Mouse (Mus musculus): Measurements from ENCODE around the gene Syn3. TPM values are rescaled to one million over a fixed set of nuclear protein-coding genes. Genes with fewer than 3 reads are reported as not detected.

Syn3 gene
- polyA plus RNA-seq, 1 experiment from 2014 or later, result 1.3 TPM

DNA sequence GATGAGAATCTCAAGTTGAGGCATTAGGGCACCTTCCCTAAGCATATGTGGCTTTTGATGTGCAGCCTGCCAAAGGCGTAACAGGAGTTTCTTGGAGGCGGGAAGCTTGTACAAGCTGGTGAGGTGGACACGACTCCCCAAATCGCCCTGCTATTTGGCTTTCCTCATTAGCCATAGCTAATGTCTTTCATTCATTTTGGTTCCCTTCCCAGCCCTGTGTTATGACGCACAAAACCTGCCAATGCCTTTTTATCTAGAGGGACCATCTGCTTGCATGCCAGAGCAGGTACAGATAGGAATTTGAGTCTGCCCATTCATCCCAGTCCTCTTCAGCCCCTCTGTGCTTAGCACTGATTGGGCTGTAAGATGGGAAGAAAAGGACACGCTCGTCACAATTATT, 158.3 kb downstream of the Syn3 start:
- Histone ChIP-seq H3K27me3 (ENCODE audit: control insufficient read depth, insufficient read depth, low read length) (no peaks in the 10 kb centered on the region), H3K4me1 (replicated peaks; ENCODE audit: control insufficient read depth, insufficient read depth) (peaks cover 36% of the 10 kb centered on the region), H3K9me3 (ENCODE audit: control insufficient read depth, low read length) (no peaks in the 10 kb centered on the region), H3K36me3 (ENCODE audit: control insufficient read depth, insufficient read depth, low read length) (peaks cover 6% of the 10 kb centered on the region; the same call in 1 of the 2 replicates), H3K4me3 (ENCODE audit: low read depth, low read length) (no peak overlapping the region), H3K4me2 (replicated peaks; ENCODE audit: low read depth) (no peak overlapping the region), H3K27ac (replicated peaks) (peak overlapping the region; percentile 93), H3K9ac (ENCODE audit: low read length) (no peak overlapping the region)
- 71% methylated on average over 7 of the region's 7 CpGs for WGBS
- TF ChIP-seq CTCF (IDR thresholded peaks at IDR 0.05; ENCODE audit: low read depth) (no peak), EP300 (optimal IDR thresholded peaks at IDR 0.05) (no peak)
- ATAC-seq (ENCODE audit: low FRiP score, low TSS enrichment), result no peak
- no peak for DNase-seq (ENCODE audit: low spot score)

DNA sequence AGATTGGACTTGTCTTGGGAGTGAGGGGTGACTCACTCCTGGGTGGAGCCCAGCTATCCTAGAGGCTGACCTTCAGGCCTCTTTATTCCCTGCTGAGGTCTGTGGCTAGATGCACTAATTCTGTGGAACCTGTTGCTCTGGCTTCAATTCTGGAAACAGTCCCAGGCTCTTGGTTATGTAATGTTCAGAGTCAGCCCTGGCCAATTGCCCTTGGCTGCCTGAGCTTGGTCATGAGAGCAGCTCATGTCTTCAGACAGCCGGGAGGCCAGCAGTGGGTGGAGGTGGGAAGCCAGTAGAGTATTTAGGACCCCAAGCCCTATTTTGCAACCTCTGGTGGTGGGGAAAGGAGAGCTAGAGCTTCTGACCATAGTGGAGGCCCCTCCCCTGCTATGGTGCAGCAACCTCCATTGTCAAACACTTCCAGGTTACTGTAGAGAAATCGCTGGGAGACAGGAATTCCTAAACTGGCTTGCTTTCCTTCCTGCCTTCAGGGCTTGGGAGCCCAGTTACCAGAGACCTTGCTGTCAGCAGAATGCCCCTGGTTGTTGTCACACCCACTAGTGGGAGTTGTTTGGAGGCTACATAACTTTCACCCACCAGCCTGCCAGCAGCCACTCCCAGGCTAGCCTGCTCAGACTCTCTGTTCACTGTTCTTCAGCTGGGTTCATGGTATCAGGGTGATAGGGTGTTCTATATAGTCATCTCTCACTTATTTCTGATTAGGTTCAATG, 158.9 kb downstream of the Syn3 start:
- peak; percentile 8; the same call in 1 of the 2 replicates for TF ChIP-seq CTCF (IDR thresholded peaks at IDR 0.05; ENCODE audit: low read depth)
- peak; percentile 90 for TF ChIP-seq EP300 (optimal IDR thresholded peaks at IDR 0.05)
- H3K36me3 ChIP-seq (ENCODE audit: control insufficient read depth, insufficient read depth, low read length), result peaks cover 6% of the 10 kb centered on the region; the same call in 1 of the 2 replicates
- peak; percentile 85 for DNase-seq (ENCODE audit: low spot score)
- no peaks in the 10 kb centered on the region for H3K9me3 ChIP-seq (ENCODE audit: control insufficient read depth, low read length)
- H3K27ac ChIP-seq (replicated peaks), result peak overlapping the region; percentile 93
- no peak overlapping the region for H3K4me3 ChIP-seq (ENCODE audit: low read depth, low read length)
- WGBS, result 15% methylated on average over 2 of the region's 2 CpGs
- peaks cover 36% of the 10 kb centered on the region for H3K4me1 ChIP-seq (replicated peaks; ENCODE audit: control insufficient read depth, insufficient read depth)
- no peak overlapping the region for H3K9ac ChIP-seq (ENCODE audit: low read length)
- no peaks in the 10 kb centered on the region for H3K27me3 ChIP-seq (ENCODE audit: control insufficient read depth, insufficient read depth, low read length)
- H3K4me2 ChIP-seq (replicated peaks; ENCODE audit: low read depth), result no peak overlapping the region
- ATAC-seq (ENCODE audit: low FRiP score, low TSS enrichment), result peak; percentile 91

DNA sequence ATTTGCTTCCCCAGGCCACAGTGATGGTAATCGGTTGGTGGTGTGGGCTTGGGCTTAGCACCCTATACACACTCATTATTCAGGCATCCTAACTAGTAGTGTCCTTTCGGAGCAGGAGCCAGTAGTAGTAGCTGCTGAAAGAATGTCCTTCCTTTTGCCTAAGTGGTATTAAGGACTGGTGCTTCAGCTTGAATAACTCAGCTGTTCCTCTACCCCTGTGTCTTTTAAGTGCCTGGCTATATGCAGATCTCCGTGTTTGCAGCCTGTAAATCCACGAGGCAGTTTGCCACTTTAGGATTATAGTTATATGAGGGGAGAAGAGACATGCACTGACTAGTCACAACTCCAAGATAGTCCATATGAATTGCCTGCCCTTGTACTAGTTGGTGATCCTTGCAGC, 159.6 kb downstream of the Syn3 start:
- 53% methylated on average over 4 of the region's 4 CpGs for WGBS
- ATAC-seq (ENCODE audit: low FRiP score, low TSS enrichment), result no peak
- Histone ChIP-seq H3K9ac (ENCODE audit: low read length) (no peak overlapping the region), H3K4me2 (replicated peaks; ENCODE audit: low read depth) (no peak overlapping the region), H3K9me3 (ENCODE audit: control insufficient read depth, low read length) (no peaks in the 10 kb centered on the region), H3K36me3 (ENCODE audit: control insufficient read depth, insufficient read depth, low read length) (no peaks in the 10 kb centered on the region), H3K4me3 (ENCODE audit: low read depth, low read length) (no peak overlapping the region), H3K4me1 (replicated peaks; ENCODE audit: control insufficient read depth, insufficient read depth) (peaks cover 36% of the 10 kb centered on the region), H3K27me3 (ENCODE audit: control insufficient read depth, insufficient read depth, low read length) (no peaks in the 10 kb centered on the region), H3K27ac (replicated peaks) (peak overlapping the region; percentile 93)
- TF ChIP-seq CTCF (IDR thresholded peaks at IDR 0.05; ENCODE audit: low read depth) (no peak), EP300 (optimal IDR thresholded peaks at IDR 0.05) (no peak)
- DNase-seq (ENCODE audit: low spot score), result no peak

DNA sequence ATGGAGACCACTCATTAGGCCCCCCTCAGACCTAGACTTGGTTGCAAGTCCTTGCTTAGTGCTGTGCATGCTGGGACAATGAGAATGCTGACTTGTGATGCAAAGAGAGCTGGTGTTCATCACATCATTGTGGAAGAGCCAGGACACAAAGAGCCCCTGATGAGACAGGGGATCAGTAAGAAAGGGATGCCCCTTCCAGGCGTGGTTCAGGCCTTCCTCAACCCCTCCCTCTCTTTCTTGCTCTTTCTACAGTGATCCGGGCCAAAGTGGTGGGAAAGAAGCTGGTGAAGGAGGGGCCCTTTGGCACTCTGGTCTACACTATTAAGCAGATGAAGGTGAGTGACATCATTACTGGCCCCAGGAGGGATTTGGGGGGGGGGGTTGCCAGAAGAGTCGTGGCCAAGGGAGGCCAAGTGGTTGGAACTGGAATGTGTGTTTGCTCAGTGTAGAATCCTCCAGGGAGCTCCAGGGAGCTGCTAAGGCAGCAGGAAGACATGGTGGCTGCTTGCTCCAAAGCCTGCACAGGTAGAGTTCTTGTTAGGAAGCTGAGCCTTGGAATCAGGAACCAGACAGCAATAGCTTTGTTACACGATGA, 160.5 kb downstream of the Syn3 start:
- DNase-seq (ENCODE audit: low spot score) (no peak), ATAC-seq (ENCODE audit: low FRiP score, low TSS enrichment) (no peak)
- TF ChIP-seq EP300 (optimal IDR thresholded peaks at IDR 0.05), result no peak
- no peak for TF ChIP-seq CTCF (IDR thresholded peaks at IDR 0.05; ENCODE audit: low read depth)
- peaks cover 36% of the 10 kb centered on the region for H3K4me1 ChIP-seq (replicated peaks; ENCODE audit: control insufficient read depth, insufficient read depth)
- H3K36me3 ChIP-seq (ENCODE audit: control insufficient read depth, insufficient read depth, low read length), result no peaks in the 10 kb centered on the region
- H3K9me3 ChIP-seq (ENCODE audit: control insufficient read depth, low read length), result no peaks in the 10 kb centered on the region
- WGBS, result 68% methylated on average over 4 of the region's 4 CpGs
- H3K4me3 ChIP-seq (ENCODE audit: low read depth, low read length), result no peak overlapping the region
- no peak overlapping the region for H3K9ac ChIP-seq (ENCODE audit: low read length)
- no peaks in the 10 kb centered on the region for H3K27me3 ChIP-seq (ENCODE audit: control insufficient read depth, insufficient read depth, low read length)
- peak overlapping the region; percentile 93 for H3K27ac ChIP-seq (replicated peaks)
- H3K4me2 ChIP-seq (replicated peaks; ENCODE audit: low read depth), result no peak overlapping the region

DNA sequence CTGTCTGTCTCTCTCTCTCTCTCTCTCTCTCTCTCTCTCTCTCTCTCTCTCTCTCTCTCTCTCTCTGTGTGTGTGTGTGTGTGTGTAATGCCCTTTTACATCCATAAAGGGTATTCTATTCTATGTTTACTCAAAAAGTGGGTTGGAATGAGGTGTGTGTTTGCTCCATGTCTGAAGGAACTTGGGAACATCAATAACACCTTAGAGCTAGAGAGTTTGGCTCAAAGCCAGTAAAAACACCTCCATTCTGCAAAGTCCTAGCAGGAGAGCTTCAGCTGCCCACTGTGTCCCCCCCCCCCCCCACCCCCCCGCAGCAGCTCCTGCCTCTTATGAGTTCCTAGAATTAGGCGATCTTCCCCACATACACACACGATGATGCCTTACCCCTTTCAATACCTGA, 161.5 kb downstream of the Syn3 start:
- no peak overlapping the region for H3K27ac ChIP-seq (replicated peaks)
- H3K4me3 ChIP-seq (ENCODE audit: low read depth, low read length), result no peak overlapping the region
- ATAC-seq (ENCODE audit: low FRiP score, low TSS enrichment) (peak; percentile 17; the same call in 1 of the 2 replicates), DNase-seq (ENCODE audit: low spot score) (peak; percentile 38)
- TF ChIP-seq EP300 (optimal IDR thresholded peaks at IDR 0.05) (no peak), CTCF (IDR thresholded peaks at IDR 0.05; ENCODE audit: low read depth) (no peak)
- no peaks in the 10 kb centered on the region for H3K27me3 ChIP-seq (ENCODE audit: control insufficient read depth, insufficient read depth, low read length)
- no peak overlapping the region for H3K4me2 ChIP-seq (replicated peaks; ENCODE audit: low read depth)
- 28% methylated on average over 3 of the region's 3 CpGs for WGBS
- H3K36me3 ChIP-seq (ENCODE audit: control insufficient read depth, insufficient read depth, low read length), result no peaks in the 10 kb centered on the region
- H3K9ac ChIP-seq (ENCODE audit: low read length), result no peak overlapping the region
- H3K9me3 ChIP-seq (ENCODE audit: control insufficient read depth, low read length), result no peaks in the 10 kb centered on the region
- peaks cover 37% of the 10 kb centered on the region for H3K4me1 ChIP-seq (replicated peaks; ENCODE audit: control insufficient read depth, insufficient read depth)

DNA sequence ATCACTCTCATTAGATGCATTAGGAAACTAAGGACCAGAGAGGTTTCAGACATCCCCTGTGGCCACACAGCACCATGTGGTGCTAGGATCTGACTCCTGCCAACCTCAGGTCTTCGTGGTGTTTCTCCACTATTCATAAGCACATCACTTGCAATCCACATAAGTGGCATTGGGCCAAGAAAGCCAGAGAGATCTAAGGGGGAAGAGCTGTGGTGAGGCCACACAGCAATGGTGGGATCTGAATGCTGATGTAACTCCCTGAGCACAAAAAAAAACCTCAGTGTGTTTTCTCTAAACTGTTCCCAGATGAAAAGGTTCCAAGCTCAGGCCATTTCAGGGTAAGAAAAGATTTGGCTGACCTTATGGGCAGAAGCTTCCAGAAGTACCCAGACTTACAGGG, 162.2 kb downstream of the Syn3 start:
- H3K9ac ChIP-seq (ENCODE audit: low read length), result no peak overlapping the region
- no peak overlapping the region for H3K27ac ChIP-seq (replicated peaks)
- H3K4me3 ChIP-seq (ENCODE audit: low read depth, low read length), result no peak overlapping the region
- H3K9me3 ChIP-seq (ENCODE audit: control insufficient read depth, low read length), result no peaks in the 10 kb centered on the region
- 46% methylated on average over 1 of the region's 1 CpGs for WGBS
- peaks cover 43% of the 10 kb centered on the region for H3K4me1 ChIP-seq (replicated peaks; ENCODE audit: control insufficient read depth, insufficient read depth)
- H3K4me2 ChIP-seq (replicated peaks; ENCODE audit: low read depth), result no peak overlapping the region
- H3K27me3 ChIP-seq (ENCODE audit: control insufficient read depth, insufficient read depth, low read length), result no peaks in the 10 kb centered on the region
- ATAC-seq (ENCODE audit: low FRiP score, low TSS enrichment), result no peak
- DNase-seq (ENCODE audit: low spot score), result no peak
- H3K36me3 ChIP-seq (ENCODE audit: control insufficient read depth, insufficient read depth, low read length), result no peaks in the 10 kb centered on the region
- TF ChIP-seq CTCF (IDR thresholded peaks at IDR 0.05; ENCODE audit: low read depth) (no peak), EP300 (optimal IDR thresholded peaks at IDR 0.05) (no peak)
